Mouse (Mus musculus) right cerebral cortex, adult 18-20 months (tissue): ENCODE results near the gene Srsf4.

Experiments used
- DNase-seq: peaks from one replicate; pipeline ENCODE4 v3.0.0; 2022; ENCODE audit warnings: mixed read lengths

The Srsf4 gene

DNA sequence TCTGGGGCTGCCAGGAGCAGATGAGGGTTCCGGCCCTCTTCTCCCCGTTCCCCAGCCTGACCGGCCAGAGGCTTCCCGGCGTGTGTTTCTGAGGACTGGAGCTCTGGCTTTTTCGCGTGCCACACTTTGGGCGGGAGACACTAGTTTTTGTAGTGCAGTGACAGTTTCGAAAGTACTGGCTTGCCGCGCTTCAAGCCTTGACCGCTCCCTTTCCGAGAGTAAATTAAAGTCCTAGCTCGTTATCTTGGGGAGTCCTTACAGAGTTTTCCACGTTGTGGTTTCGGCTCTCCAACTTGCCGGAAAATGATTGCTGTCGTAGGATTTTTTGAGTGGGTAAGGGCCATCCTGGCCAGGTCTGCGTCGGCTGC lies 736 bp downstream of the Srsf4 start:
- no peak for DNase-seq

DNA sequence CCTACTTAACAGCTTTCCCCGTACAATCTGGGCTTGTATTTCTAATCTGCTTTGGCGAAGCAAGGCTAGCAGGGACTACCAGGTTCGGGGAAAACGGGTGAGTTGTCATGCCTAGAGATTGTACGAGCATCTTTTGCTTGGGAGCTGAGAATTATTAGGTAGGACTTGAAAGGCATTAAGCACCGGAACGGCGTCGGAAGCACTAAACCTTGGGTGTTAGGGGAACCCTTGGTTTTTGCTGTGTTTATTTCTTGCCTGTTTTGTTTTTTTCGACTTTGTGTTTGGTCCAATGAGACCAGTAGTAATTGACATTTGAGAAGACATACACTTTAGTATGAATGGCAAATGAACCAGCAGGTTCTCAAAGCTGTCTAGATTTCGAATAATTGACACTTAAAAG lies 1.1 kb downstream of the Srsf4 start:
- no peak for DNase-seq

DNA sequence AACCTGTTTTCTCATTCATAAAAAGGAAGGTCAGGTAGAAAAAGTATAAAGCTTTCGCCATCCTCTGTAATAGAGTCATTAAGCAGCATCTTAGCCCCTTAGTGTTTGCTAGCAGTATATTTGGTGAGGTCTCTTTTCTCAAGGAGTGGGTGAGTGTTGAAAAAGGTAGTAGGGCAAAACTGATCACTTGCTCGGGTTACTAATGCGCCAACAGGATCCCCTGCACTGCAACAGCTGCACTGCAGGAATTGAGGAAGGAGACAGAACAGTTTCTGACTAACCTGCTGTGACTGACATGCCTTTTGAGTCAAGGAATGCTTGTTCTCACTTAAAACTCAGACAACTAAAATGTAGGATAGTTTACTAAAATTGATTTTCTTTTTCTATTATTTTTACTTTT lies 1.8 kb downstream of the Srsf4 start:
- DNase-seq = no peak

DNA sequence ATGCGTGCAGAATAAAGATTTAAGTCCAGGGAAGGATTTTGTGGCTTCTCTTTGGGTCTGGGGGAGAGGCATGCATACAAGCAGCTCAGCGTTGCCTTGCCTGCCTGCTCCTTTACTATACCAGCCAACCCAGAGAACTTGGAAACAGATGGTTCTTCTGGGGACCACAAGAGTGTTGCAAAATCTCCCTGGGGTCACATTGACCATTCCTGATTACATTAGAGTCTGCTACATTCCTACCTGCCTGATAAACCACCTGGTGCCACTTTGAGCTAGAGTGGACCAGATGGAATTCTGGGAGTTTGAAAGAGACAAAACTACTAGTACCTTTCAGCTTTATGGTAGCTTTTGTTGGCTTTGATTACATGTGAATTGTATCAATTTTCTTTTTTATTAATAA lies 3.4 kb downstream of the Srsf4 start:
- DNase-seq = no peak

DNA sequence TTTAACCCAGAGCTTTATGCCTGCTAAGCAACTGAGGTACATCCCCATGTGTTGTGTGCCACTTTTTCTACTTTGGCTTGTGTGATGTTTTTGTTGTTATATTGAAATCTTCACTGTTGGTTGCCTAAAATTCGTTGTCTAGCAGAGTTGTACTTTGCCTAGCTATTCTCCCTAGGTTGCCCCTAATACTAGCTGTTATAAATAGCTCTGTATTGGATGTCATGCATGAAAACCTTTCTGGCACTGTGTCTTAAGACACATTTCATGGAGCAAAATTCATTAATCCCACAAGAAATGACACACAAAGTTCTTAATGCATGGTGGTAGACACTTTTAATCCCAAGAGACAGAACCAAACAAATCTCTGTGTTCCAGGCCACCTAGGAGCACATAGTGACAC lies 6.3 kb downstream of the Srsf4 start:
- no peak for DNase-seq

DNA sequence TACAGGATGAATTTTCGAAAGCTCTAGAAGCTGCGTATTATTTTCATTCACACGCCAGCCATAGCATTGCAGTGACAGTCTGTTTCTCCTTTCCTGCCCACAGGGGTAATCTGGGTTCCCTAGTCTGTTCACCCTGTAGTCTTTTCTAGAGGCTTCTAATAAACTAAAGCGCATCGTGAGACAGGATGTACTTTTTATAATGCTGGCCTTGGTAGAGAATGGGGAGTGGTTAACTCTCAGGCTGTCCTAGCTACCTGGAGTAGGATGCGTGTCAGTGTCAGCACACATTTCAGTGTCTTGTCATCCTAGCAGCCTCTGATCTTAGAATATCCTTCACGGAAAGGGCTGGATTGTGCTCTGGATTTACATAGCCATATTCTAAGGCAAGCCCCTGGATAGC lies 7.9 kb downstream of the Srsf4 start:
- no peak for DNase-seq

DNA sequence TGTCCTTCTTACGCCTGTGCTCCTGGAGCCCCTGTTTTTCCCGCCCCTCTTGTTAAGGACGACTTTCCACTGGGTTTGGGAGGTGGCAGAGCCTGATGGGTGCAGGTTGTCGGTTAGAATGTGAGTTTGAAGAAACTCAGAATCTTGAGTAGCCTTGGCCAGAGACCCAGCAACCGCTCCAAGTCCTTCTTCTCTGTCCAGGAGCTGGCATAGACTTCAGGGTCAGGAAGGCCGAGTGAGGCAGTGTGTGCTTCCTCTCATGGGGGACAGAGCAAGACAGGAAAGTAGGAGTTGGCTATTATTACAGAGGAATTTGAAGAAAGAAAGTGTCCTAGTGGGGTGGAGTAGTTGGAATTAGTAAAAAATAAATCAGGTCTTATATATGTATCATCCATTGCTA lies 10.2 kb downstream of the Srsf4 start:
- DNase-seq = no peak

DNA sequence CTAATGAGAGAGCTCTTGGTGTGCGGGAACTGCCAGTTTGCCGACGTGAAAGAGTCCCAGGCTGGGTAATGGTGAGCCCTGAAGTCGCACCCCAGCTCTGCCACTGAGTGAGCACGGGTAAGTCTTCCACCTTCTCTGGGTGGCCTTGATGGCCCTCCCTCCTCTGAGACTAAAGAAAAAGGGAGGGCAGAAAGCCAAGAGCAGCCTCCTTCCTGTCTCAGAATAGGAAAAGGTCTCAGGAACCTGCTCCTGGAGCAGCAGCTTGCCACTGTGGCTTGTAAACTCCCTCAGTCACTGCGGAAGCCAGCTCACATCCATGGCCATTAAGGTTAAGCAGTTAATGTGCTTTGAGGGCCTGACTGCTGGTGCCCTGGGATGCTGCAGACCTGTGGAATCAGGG lies 12.0 kb downstream of the Srsf4 start:
- DNase-seq = no peak

DNA sequence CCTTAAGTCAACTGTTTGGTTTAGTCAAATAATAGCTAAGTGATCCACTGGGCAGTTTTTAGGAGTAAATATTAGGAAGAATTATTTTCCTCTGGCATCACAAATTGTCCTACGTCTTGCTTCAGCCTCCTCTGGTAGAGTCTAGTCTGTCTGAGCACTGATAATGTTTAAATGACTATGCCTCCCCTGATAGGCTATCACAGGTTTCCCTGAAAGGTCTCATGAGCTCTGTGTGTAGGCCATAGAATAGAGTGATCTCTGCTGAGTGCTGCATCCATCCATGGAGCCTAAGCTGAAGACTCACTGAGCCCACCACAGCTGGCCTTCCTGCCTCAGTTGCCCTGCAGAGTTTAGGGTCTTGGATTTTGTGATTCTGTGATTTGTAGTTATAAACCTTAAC lies 15.1 kb downstream of the Srsf4 start:
- DNase-seq = no peak

DNA sequence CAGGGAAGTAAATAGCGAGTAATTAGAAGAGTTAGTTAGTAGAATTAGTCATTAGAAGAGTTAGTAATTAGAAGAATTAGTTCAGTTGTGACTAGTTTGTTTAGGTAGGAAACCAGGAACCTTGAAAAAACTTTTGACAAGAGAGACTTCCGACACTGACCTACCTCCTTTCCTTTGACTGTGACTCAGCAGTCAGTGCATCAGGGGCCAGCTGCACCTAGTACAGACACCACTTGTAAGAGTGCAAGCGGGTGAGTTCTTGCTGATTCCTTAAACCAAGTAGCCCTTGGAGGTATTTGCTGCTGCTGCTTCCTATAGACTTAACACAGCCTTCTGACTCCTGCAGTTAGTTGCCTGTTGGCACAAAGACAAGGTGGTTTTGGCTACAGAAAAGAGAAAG lies 17.3 kb downstream of the Srsf4 start:
- no peak for DNase-seq

DNA sequence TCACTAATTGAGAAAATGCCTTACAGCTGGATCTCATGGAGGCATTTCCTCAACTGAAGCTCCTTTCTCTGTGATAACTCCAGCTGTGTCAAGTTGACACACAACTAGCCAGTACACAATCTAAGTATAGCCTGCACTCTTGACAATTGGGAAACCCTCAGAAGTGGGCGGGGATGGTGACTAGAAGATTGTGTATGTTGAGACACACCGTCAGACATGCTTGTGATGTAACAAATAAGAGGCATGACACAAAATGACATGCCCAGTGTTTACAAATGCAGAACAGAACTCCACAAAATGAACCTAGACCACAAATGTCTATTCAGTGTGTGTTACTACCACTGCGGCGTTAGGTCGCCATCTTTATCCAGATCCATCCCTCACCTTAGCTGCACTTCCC lies 23.7 kb downstream of the Srsf4 start:
- no peak for DNase-seq

DNA sequence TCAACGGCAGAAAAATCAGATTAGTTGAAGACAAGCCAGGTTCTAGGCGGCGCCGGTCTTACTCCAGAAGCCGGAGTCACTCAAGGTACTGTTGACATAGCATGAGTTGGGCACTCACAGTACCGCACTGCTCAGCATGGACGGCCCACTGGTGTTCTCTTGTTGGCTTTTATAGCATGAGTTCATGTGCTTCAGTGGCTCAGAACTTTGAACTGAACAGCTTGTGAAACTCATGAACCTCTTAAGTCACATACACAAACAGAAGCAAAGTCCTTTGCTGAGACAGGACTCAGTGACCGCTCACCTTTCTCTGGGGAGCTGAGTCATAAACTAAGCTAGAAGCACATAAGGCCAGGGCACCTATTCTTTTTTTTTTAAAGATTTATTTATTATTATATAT lies 24.4 kb downstream of the Srsf4 start:
- DNase-seq = no peak

DNA sequence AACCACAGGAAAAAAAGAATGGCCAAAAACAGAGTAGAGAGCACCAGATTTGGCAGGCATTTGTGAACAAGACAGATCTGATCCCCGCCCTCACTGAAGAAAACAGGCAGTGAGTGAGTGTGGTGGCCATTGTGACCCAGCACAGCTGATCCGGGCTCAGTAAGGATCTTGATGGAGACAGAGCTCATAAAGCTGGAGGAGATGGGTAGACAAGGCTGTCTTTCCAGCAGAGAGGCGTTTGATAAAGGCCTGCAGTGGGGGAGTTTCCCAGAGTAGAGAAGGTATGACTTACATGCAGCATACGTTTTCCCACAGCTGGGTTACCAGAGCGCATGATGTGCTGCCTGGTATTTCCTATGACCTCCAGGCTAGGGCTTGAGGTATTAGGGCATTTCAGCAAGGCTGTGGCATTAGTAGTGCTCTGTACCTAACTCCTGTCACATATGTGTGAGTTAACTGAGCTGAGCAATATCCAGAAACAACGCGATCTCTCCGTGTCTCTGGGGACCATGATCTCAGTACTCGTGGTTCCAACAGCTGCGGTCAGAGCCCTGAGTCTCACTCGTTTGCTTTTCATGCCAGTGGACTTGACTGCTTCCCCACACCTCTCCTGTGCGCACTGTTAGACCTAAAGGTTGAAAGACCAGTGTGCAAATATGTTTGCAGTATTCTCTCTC lies 25.2 kb downstream of the Srsf4 start:
- no peak for DNase-seq

DNA sequence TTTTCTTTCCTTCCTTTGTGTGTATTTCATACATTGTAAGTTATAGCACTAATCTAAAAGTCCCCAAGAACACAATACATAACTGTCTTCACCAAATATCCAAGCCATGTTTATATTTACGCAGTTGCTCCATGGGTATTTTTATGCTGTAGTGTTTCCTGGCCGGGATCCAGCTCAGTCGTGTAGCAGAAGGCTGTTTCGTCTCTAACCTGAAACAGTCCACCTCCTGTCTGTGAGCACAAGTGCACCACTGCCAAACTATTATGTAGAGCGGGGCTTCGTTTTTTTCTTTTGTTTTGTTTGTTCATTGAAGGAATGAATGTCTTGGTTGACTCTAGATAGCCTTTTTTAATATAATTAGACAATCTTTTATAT lies 25.8 kb downstream of the Srsf4 start:
- no peak for DNase-seq

DNA sequence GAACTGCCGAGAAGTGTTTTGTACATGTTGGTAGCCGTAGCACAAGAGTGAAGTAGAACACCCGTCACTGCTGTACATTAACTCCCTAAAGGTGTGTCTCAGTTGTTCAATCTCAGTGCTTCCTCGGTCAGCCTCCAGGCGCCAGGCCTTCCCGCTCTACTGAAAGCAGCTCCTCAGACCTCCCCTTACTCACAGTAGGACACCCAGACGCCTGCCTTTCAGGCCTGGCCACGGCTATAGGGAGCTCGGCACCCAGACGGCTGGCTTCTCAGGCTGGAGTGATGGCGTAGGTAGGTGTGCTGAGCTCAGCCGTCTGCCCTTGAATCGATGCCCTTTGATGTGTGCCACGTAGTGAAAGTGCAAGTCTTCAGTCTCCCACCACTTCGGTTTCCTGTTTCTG lies 27.7 kb downstream of the Srsf4 start:
- no peak for DNase-seq

DNA sequence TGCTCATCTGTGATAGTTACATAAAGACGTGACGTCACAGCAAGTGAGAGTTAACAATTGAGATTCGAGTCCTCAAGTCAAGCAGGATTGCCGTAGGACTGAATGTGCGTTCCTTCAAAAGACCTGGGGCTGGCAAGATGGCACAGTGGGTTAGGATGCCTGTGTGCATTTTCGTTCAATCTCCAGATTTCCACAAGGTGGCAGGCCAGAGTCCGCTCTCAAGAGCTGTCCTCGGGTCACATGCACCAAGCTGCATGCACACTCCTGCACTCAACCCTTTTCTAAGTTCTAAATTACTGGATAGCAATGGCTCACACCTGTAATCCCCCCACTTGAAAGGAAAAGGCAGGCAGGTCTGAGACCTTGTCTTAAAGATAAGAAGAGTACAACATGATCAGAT lies 31.1 kb downstream of the Srsf4 start:
- DNase-seq = no peak

DNA sequence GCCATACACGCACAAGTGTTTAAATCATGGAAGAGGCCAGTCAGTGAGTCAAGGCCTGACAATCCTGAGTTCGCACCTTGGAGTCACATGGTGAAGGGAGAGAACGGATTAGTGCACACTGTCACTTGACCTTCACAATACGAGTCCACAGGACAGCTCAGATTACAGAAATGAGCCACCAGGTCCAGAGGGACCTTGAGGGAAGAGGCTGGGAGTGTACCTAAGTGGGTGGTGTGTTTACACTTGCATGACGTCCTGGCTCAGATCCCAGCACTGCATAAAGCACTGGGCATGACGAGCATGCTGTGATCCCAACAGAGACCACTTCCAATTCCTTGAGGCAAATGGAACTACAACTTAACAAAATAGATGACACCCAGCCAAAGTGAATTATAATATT lies 33.0 kb downstream of the Srsf4 start:
- DNase-seq = no peak

DNA sequence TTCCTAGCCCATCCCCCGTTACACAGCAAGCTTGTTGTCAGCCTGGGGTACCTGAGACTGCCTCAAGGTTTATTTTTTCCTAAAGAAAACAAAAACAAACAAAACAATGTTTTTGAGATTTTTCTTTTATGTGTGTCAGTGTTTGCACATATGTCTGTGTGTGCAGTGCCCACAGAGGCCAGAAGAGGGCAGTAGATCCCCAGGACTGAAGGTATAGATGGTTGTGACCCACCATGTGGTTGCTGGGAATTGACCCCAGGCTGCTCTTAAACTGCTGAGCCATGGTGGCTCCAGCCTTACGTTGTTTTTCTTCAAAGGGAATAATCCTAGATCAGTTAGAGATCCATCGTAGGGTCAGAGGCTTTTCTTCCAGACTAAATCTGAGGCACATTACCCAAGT lies 34.5 kb downstream of the Srsf4 start:
- DNase-seq = no peak

DNA sequence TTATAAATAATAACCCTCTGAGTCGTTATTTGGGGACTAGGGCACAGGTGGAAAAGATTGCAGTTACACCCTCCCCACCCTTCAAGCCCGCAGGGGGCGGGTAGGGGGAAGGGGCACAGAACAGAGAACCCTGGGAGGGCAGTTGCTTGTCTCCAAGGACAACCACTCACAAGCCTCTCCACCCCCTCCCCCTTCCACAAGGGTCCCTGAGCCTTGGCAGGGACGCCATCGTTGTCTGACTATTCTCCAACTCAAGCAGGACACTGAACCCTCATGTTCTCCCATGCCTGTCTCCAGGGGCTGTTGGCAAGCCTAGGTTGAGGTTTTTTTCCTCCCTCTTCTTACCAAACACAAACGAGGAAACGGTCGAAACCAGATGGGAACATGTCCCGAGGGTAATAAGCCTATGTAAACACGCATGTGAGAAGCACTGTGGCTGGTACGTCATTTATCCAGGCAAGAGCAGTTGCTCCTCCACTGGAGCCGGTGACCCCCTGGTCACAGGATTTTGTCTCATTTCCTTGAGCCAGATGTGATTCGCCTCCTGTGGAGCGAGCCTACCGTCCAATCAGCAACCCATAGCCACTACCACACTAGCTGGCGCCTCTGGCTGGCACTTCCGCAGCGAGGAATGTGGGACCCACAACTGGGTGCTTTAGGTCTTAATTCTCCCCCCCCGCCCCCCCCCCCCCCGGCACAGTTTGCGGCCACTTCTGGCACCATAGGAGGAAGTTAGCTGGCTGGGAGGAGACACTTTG lies 37.0 kb downstream of the Srsf4 start:
- no peak for DNase-seq

DNA sequence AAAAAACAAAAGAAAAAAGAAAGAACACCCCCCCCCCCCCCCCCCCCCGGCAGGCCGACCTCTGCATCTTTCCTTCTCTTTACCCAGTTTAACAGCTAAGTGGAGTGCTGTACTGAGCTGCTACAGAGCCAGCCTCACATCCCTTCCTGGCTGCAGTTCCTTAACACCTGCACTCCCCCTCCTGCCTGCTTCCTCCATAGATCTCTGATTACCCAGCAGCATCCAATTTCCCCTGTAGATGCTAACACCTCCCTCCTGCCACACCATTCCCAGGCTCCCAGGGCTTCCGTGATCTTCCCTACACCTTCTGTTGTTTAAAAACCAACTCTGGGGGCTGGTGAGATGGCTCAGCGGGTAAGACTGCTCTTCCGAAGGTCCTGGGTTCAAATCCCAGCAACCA lies 38.1 kb downstream of the Srsf4 start:
- DNase-seq = no peak

DNA sequence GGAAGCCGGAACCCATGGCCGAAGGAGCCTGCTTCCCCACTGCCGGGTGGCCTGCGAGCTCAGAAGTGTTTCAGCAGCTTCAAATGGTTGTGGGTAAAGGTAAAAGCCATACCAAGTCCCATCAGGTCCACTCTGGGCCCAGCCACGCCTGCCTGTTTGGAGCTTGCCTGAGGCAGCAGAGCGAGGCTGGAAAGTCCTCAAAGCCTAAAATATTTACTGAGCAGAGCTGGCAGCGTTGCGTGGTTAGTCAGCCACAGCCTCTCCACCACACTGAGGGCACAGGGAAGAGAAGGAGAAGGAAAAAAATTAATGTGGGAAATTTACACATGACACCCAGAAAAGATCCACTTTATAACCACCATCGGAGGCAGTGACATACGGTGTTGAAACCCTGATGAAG lies 40.1 kb downstream of the Srsf4 start:
- no peak for DNase-seq

DNA sequence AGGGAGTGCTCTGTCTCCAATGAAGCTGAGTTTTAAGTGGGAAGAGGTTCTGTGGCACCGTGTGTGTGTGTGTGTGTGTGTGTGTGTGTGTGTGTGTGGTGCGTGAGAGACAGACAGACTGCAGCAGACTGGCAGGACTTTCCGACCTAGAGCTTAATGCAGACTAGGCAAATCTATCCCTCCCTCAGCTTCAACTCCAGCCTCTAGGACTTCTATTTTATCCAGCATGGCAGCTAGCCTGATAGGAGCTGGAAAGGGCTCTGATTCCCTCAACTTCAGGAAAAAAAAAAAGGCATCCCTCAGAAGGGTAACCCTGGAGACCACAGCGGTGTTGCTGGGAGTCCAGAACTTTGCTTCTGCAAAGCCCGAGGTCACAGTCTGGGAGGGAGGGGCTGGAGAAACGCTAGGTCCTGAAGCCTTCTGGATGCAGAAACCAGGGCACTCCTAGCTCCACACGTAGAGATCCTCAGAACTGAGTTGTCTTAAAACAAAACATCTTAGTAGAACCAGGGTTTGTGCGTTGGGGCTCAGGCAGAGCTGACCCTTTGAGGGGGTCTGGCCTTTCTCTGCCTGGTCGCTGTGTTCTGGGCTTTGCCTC lies 40.7 kb downstream of the Srsf4 start:
- no peak for DNase-seq

DNA sequence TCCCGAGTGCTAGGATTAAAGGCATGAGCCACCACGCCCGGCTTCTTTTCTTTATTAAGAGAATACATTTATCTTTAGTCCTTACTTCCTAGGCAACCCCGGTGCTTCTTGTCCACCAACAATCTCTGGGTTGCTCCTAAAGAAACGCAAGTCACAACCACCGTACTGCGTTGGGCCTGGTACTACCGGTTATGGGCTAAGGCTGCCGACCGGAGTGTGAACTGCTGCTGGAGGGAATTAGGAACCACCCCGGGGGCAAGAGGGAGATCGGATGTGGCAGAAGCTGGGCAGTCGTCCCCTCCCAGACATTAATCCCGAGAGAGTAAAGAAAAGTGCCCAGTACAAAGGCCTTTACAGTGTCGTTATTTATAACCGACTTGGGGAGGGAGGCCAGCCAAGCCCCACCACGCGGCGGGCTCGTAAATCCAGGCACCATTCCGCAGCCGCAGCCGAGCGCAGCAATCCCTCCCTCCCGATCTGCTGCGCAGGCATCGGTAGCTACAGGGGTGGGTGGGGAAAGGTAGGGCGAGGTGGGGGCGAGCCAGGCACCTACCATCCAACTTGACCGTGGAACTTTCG lies 41.6 kb downstream of the Srsf4 start:
- DNase-seq = no peak

DNA sequence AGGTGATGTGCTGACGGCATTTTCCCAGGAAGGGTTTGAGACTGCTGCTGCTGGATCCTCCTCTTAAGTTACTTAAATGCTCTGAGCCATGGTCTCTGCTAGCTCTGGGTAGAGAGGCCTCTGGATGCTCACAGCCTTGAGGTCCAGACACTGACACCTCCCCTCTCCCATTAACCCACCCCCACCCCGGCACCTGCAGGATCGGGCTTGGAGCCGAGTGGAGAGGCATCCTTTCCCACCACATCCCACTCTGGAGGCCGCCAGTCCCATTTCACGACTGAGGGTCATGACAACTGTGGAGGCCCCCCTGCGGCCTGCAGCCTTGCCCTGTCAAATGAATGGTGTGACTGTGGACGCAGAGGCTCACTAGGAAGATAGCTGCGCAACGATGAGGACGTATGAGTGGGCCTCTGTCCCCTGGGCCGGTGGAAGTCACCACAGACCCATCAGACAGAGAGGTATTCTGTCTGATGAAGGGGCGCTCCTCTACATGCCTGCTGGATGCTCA lies 42.5 kb downstream of the Srsf4 start:
- DNase-seq = no peak
